Mouse (Mus musculus) intestine, embryonic 16.5 days (tissue): ENCODE data around the gene Cep112. TPM values are rescaled to one million over a fixed set of nuclear protein-coding genes. Genes with fewer than 3 reads are reported as not detected.

ENCODE experiments used
- ATAC-seq: fragments of 200-750 bp; cut with Nextera tagmentation; 2 replicates; pipeline ENCODE4 v1.8.0; 2017; ENCODE audit warnings: moderate TSS enrichment, moderate library complexity
- H3K27ac ChIP-seq: fragments of 300-500 bp; sonication (generic); 2 replicates; pipeline ENCODE4 v1.5.1; 2014; ENCODE audit warnings: mild to moderate bottlenecking, low read length
- H3K27me3 ChIP-seq: fragments of 300-500 bp; sonication (generic); replicated peaks from 2 replicates; pipeline ENCODE4 v1.6.1; 2014; ENCODE audit warnings: low read length, control low read depth, mixed read lengths; ENCODE audit not compliant: control insufficient read depth, insufficient read depth
- H3K36me3 ChIP-seq: fragments of 300-500 bp; sonication (generic); 2 replicates; pipeline ENCODE4 v1.6.1; 2014; ENCODE audit warnings: low read length, control low read depth; ENCODE audit not compliant: control insufficient read depth, insufficient read depth
- H3K4me1 ChIP-seq: fragments of 300-500 bp; sonication (generic); 2 replicates; pipeline ENCODE4 v1.6.1; 2014; ENCODE audit warnings: low read length, control low read depth, mixed read lengths; ENCODE audit not compliant: control insufficient read depth, insufficient read depth
- H3K4me2 ChIP-seq: fragments of 300-500 bp; sonication (generic); 2 replicates; pipeline ENCODE4 v1.6.1; 2014; ENCODE audit warnings: low read depth, low read length, control low read depth
- H3K4me3 ChIP-seq: fragments of 300-500 bp; sonication (generic); 2 replicates; pipeline ENCODE4 v1.5.1; 2014; ENCODE audit warnings: mild to moderate bottlenecking, low read length
- H3K9ac ChIP-seq: fragments of 300-500 bp; sonication (generic); 2 replicates; pipeline ENCODE4 v1.6.1; 2014; ENCODE audit warnings: low read depth, low read length
- H3K9me3 ChIP-seq: fragments of 300-500 bp; sonication (generic); 2 replicates; pipeline ENCODE4 v1.6.1; 2016; ENCODE audit warnings: low read length, control low read depth; ENCODE audit not compliant: control insufficient read depth
- WGBS: fragments of 180-500 bp; shearing (Covaris S2); extraction: QIAGEN DNeasy Blood & Tissue Kit; methylation state at CpG from one replicate; pipeline ENCODE4 v1.1.7; 2014; 5-methylcytosine and 5-hydroxymethylcytosine counted together
- polyA plus RNA-seq: library from polyadenylated mRNA; unstranded; fragments of >200 nt; fragmentation: Nextera tagmentation; extraction: Ambion mirVana; gene quantifications from 2 replicates; pipeline ENCODE4 v1.2.1, GENCODE M21; 2015

Gene Cep112
- polyA plus RNA-seq, 1 experiment from 2014 or later: 6.7 TPM

- no peak for ATAC-seq
- H3K36me3 ChIP-seq: no peaks in the 10 kb centered on the region
- H3K9ac ChIP-seq: no peak overlapping the region
- H3K27me3 ChIP-seq: no peaks in the 10 kb centered on the region
- 60% methylated on average over 6 of the region's 6 CpGs for WGBS
- H3K27ac ChIP-seq: no peak overlapping the region
- 0 out of 2 replicates have a peak, but pooled peaks cover 3% of the 10 kb centered on the region for H3K4me1 ChIP-seq
- no peak overlapping the region for H3K4me2 ChIP-seq
- H3K9me3 ChIP-seq: no peaks in the 10 kb centered on the region
- H3K4me3 ChIP-seq: no peak overlapping the region
Measured at GRCm38 (mm10) chr11:108427191-108427590, 2.2 kb downstream of the Cep112 start.

GRCm38 (mm10) chr11:108429076-108429475, 4.1 kb downstream of the Cep112 start:
- Histone ChIP-seq H3K9me3 (no peaks in the 10 kb centered on the region), H3K4me2 (no peak overlapping the region)
- ATAC-seq: no peak

GRCm38 (mm10) chr11:108443893-108444563, 19.0 kb downstream of the Cep112 start:
- no peak overlapping the region for H3K27ac ChIP-seq
- no peak overlapping the region for H3K4me2 ChIP-seq
- H3K36me3 ChIP-seq: no peaks in the 10 kb centered on the region
- H3K27me3 ChIP-seq: no peaks in the 10 kb centered on the region
- no peak overlapping the region for H3K9ac ChIP-seq
- no peaks in the 10 kb centered on the region for H3K4me1 ChIP-seq
- no peaks in the 10 kb centered on the region for H3K9me3 ChIP-seq
- H3K4me3 ChIP-seq: no peak overlapping the region
- 81% methylated on average over 11 of the region's 11 CpGs for WGBS
- ATAC-seq: no peak

More at GRCm38 (mm10) chr11:108429076-108429475, 4.1 kb downstream of the Cep112 start:
- Histone ChIP-seq H3K27ac (no peak overlapping the region), H3K4me3 (no peak overlapping the region), H3K27me3 (no peaks in the 10 kb centered on the region), H3K9ac (no peak overlapping the region), H3K36me3 (no peaks in the 10 kb centered on the region), H3K4me1 (0 out of 2 replicates have a peak, but pooled peaks cover 3% of the 10 kb centered on the region)
- 66% methylated on average over 2 of the region's 2 CpGs for whole genome bisulfite sequencing

- H3K27me3 ChIP-seq: no peaks in the 10 kb centered on the region
- no peak overlapping the region for H3K4me3 ChIP-seq
- H3K9ac ChIP-seq: no peak overlapping the region
- no peak for ATAC-seq
- peaks cover 5% of the 10 kb centered on the region; the same call in 1 of the 2 replicates for H3K9me3 ChIP-seq
- no peaks in the 10 kb centered on the region for H3K4me1 ChIP-seq
- no peak overlapping the region for H3K27ac ChIP-seq
- 0 out of 2 replicates have a peak, but pooled peaks cover 4% of the 10 kb centered on the region for H3K36me3 ChIP-seq
- H3K4me2 ChIP-seq: no peak overlapping the region
Measured at GRCm38 (mm10) chr11:108447148-108447547, 22.2 kb downstream of the Cep112 start.

GRCm38 (mm10) chr11:108449811-108450210, 24.8 kb downstream of the Cep112 start:
- Histone ChIP-seq H3K9me3 (peaks cover 5% of the 10 kb centered on the region; the same call in 1 of the 2 replicates), H3K4me1 (no peaks in the 10 kb centered on the region), H3K36me3 (0 out of 2 replicates have a peak, but pooled peaks cover 4% of the 10 kb centered on the region), H3K4me2 (no peak overlapping the region), H3K4me3 (no peak overlapping the region), H3K27me3 (no peaks in the 10 kb centered on the region), H3K9ac (no peak overlapping the region), H3K27ac (no peak overlapping the region)
- no peak for ATAC-seq
- WGBS: 30% methylated on average over 3 of the region's 3 CpGs

GRCm38 (mm10) chr11:108459599-108459998, 34.6 kb downstream of the Cep112 start:
- ATAC-seq: no peak
- H3K4me3 ChIP-seq: no peak overlapping the region

GRCm38 (mm10) chr11:108464138-108464537, 39.1 kb downstream of the Cep112 start:
- Histone ChIP-seq H3K9ac (no peak overlapping the region), H3K4me1 (0 out of 2 replicates have a peak, but pooled peaks cover 2% of the 10 kb centered on the region), H3K4me2 (no peak overlapping the region), H3K9me3 (no peaks in the 10 kb centered on the region), H3K4me3 (no peak overlapping the region), H3K36me3 (no peaks in the 10 kb centered on the region), H3K27me3 (no peaks in the 10 kb centered on the region), H3K27ac (no peak overlapping the region)
- no peak for ATAC-seq
- WGBS: 56% methylated on average over 8 of the region's 8 CpGs

More at GRCm38 (mm10) chr11:108459599-108459998, 34.6 kb downstream of the Cep112 start:
- Histone ChIP-seq H3K4me2 (no peak overlapping the region), H3K27ac (no peak overlapping the region), H3K9ac (no peak overlapping the region), H3K36me3 (no peaks in the 10 kb centered on the region), H3K4me1 (0 out of 2 replicates have a peak, but pooled peaks cover 2% of the 10 kb centered on the region), H3K9me3 (no peaks in the 10 kb centered on the region), H3K27me3 (no peaks in the 10 kb centered on the region)
- WGBS: 84% methylated on average over 3 of the region's 3 CpGs

GRCm38 (mm10) chr11:108464715-108465301, 39.8 kb downstream of the Cep112 start:
- Histone ChIP-seq H3K9me3 (no peaks in the 10 kb centered on the region), H3K27ac (no peak overlapping the region), H3K4me1 (0 out of 2 replicates have a peak, but pooled peaks cover 2% of the 10 kb centered on the region), H3K4me3 (no peak overlapping the region), H3K36me3 (no peaks in the 10 kb centered on the region), H3K27me3 (no peaks in the 10 kb centered on the region), H3K4me2 (no peak overlapping the region), H3K9ac (no peak overlapping the region)
- no peak for ATAC-seq
- WGBS: 78% methylated on average over 4 of the region's 4 CpGs

- Histone ChIP-seq H3K4me2 (no peak overlapping the region), H3K27ac (no peak overlapping the region), H3K36me3 (no peaks in the 10 kb centered on the region), H3K4me1 (no peaks in the 10 kb centered on the region), H3K9ac (no peak overlapping the region), H3K4me3 (no peak overlapping the region), H3K27me3 (no peaks in the 10 kb centered on the region), H3K9me3 (no peaks in the 10 kb centered on the region)
- 68% methylated on average over 7 of the region's 7 CpGs for WGBS
- no peak for ATAC-seq
Measured at GRCm38 (mm10) chr11:108475738-108476137, 50.7 kb downstream of the Cep112 start.
